Mouse (Mus musculus) small intestine, adult 2 months (tissue): ENCODE results near the gene St8sia1. TPM values are rescaled to one million over a fixed set of nuclear protein-coding genes. Genes with fewer than 3 reads are reported as not detected.

Experiments used
- H3K27ac ChIP-seq: fragments of 200-500 bp; 2 replicates; pipeline ENCODE4 v1.5.1; 2012; ENCODE audit warnings: low read depth, low read length, control low read depth, inconsistent platforms; ENCODE audit not compliant: insufficient read depth
- H3K27me3 ChIP-seq: fragments of 200-500 bp; 2 replicates; pipeline ENCODE4 v1.6.1; 2012; ENCODE audit warnings: mild to moderate bottlenecking, moderate library complexity, low read length, inconsistent platforms; ENCODE audit not compliant: control insufficient read depth, insufficient read depth
- H3K36me3 ChIP-seq: fragments of 200-500 bp; 2 replicates; pipeline ENCODE4 v1.6.1; 2012; ENCODE audit warnings: mild to moderate bottlenecking, low read length, control low read depth, inconsistent platforms; ENCODE audit not compliant: control insufficient read depth, insufficient read depth
- H3K4me1 ChIP-seq: fragments of 200-500 bp; 2 replicates; pipeline ENCODE4 v1.6.1; 2012; ENCODE audit warnings: low read length, inconsistent platforms, mixed read lengths; ENCODE audit not compliant: control insufficient read depth, insufficient read depth, insufficient read length
- H3K4me3 ChIP-seq: fragments of 200-500 bp; 2 replicates; pipeline ENCODE4 v1.5.1; 2012; ENCODE audit warnings: low read depth, mild to moderate bottlenecking, control low read depth, inconsistent platforms, low read length, moderate library complexity
- CTCF ChIP-seq: fragments of 200-500 bp; IDR thresholded peaks from 2 replicates; pipeline ENCODE4 v1.5.1; 2012; ENCODE audit warnings: low read depth, mild to moderate bottlenecking, control low read depth, inconsistent platforms, low read length, moderate library complexity, mixed read lengths; ENCODE audit not compliant: insufficient replicate concordance, insufficient read length; ENCODE audit errors: extremely low read depth
- POLR2A ChIP-seq: fragments of 200-500 bp; IDR thresholded peaks from 2 replicates; pipeline ENCODE4 v1.6.1; 2012; ENCODE audit warnings: low read depth, mild to moderate bottlenecking, control low read depth, inconsistent platforms, low read length, moderate library complexity
- WGBS: fragments of 180-500 bp; shearing (Covaris S2); methylation state at CpG from one replicate; pipeline ENCODE4 v1.1.7; 2018; 5-methylcytosine and 5-hydroxymethylcytosine counted together
- polyA plus RNA-seq: library from polyadenylated mRNA; depleted of rRNA; stranded (reverse); fragments of >200 nt; gene quantifications from 2 replicates; pipeline ENCODE4 v1.2.3, GENCODE M21; 2012

Gene St8sia1
- polyA plus RNA-seq, 1 experiment = 0.19 TPM

DNA sequence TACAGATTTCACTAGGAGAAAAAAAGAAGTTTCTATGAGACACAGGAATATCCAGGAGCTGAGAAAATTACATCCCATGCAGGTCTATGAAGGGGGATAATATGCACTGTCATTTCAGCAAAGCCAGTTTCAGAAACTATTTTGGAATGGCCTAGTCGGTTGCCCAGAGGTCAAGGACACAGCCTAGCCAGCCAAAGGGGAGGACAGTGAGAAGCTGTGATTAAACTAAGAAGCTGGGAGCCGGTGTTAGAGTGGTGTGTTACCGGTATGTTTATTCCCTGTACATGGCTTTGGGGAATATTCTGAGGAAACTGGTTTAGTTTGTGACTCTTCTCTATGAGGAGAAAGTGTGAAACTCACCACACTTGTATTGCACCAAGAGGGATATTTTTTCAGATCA lies 68.9 kb downstream of the St8sia1 start:
- Histone ChIP-seq H3K36me3 (no peaks in the 10 kb centered on the region), H3K4me3 (no peak overlapping the region), H3K27ac (no peak overlapping the region), H3K4me1 (no peaks in the 10 kb centered on the region), H3K27me3 (no peaks in the 10 kb centered on the region)
- WGBS = 76% methylated on average over 3 of the region's 3 CpGs
- TF ChIP-seq CTCF = no peak
- TF ChIP-seq POLR2A = no peak

DNA sequence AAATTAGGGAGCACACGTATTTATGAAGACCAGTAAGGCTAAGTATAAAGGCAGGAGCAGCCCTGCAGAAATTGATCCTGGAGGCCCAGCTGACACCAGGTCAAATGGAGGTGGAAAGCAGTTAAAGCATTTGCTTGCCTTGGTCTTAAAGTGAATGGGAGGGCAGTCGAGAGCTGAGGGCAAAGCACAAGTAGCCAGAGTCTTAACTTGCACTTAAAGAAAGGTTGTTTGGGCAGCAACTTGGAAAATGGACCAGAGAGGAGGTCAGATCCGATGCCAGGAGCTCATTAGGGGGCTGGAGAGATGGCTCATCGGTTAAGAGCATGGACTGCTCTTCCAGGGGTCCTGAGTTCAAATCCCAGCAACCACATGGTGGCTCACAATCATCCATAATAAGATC lies 70.5 kb downstream of the St8sia1 start:
- no peaks in the 10 kb centered on the region for H3K36me3 ChIP-seq
- 68% methylated on average over 4 of the region's 4 CpGs for WGBS

DNA sequence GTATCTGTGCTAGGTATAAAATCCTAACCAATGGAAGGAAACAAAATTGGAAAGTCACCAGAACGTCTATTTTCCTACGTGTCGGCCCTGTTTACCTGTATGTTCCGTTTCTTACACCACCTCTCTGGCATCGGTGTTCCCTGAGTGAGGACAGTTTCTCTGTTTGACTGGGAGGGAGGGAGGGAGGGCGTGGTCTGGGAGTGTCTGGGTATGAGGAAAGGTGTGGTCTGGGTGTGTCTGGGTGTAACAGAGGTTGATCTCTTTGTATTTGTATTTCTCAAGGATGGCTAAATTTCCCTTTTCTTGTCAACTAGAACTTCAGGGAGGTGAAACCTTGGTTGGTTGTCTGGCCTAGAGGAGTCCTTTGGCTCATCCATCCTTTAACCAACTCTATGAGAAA lies 73.9 kb downstream of the St8sia1 start:
- H3K4me3 ChIP-seq = no peak overlapping the region
- WGBS = 81% methylated on average over 6 of the region's 6 CpGs
- 0 out of 2 replicates have a peak, but pooled peaks cover 2% of the 10 kb centered on the region for H3K4me1 ChIP-seq
- TF ChIP-seq POLR2A (no peak), CTCF (no peak)
- no peaks in the 10 kb centered on the region for H3K36me3 ChIP-seq
- no peaks in the 10 kb centered on the region for H3K27me3 ChIP-seq
- no peak overlapping the region for H3K27ac ChIP-seq

More for the DNA sequence above, 70.5 kb downstream of the St8sia1 start:
- Histone ChIP-seq H3K27ac (no peak overlapping the region), H3K4me3 (no peak overlapping the region), H3K4me1 (0 out of 2 replicates have a peak, but pooled peaks cover 2% of the 10 kb centered on the region), H3K27me3 (no peaks in the 10 kb centered on the region)
- no peak for TF ChIP-seq POLR2A
- TF ChIP-seq CTCF = no peak

DNA sequence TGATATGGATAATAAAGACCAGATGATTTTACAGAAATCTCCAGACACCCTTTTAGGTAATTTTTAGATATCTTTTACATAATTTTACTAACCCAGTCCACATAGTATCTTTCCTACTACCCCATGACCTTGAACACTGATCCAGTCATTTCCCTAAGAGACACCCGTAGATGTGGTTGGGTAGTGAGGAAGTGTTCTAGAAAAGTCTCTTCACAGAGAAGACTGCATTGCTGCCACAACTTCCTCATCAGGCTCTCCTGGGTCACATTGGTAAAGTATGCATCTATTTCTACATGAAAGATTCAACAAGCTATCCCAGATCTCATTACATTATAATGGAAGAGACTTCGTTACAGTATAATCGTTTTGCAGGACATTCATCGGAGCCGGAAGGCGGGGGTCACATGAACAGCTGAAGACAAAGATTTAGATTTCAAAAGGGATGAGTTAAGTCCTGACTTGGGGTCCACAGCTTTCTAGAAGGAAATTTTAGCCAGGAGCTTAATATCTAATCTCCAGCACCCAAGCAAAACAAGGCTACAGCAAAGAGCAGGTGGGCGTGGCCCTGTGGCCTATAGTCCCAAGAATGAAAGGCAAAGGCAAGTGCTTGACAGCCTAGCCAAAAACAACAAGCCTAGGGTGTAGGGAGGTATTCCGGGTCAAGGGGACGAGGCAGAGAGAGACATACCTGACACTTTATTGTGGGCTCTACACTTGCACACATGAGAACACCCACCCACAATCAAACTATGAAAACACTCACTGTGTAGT lies 75.1 kb downstream of the St8sia1 start:
- Histone ChIP-seq H3K4me1 (0 out of 2 replicates have a peak, but pooled peaks cover 2% of the 10 kb centered on the region), H3K36me3 (no peaks in the 10 kb centered on the region), H3K27me3 (no peaks in the 10 kb centered on the region), H3K27ac (no peak overlapping the region), H3K4me3 (no peak overlapping the region)
- TF ChIP-seq POLR2A = no peak
- TF ChIP-seq CTCF = no peak
- 87% methylated on average over 9 of the region's 9 CpGs for WGBS

GRCm38 (mm10) chr6:142888346-142888745 lies 75.9 kb downstream of the St8sia1 start:
- Histone ChIP-seq H3K4me1 (0 out of 2 replicates have a peak, but pooled peaks cover 2% of the 10 kb centered on the region), H3K36me3 (no peaks in the 10 kb centered on the region), H3K4me3 (no peak overlapping the region), H3K27ac (no peak overlapping the region), H3K27me3 (no peaks in the 10 kb centered on the region)
- 83% methylated on average over 6 of the region's 6 CpGs for WGBS
- no peak for TF ChIP-seq POLR2A
- no peak for TF ChIP-seq CTCF

GRCm38 (mm10) chr6:142887375-142887774 lies 76.9 kb downstream of the St8sia1 start:
- H3K36me3 ChIP-seq = no peaks in the 10 kb centered on the region
- 60% methylated on average over 1 of the region's 1 CpGs for WGBS
- H3K4me1 ChIP-seq = 0 out of 2 replicates have a peak, but pooled peaks cover 2% of the 10 kb centered on the region
- no peaks in the 10 kb centered on the region for H3K27me3 ChIP-seq
- no peak overlapping the region for H3K27ac ChIP-seq
- TF ChIP-seq POLR2A (no peak), CTCF (no peak)
- H3K4me3 ChIP-seq = no peak overlapping the region

- H3K36me3 ChIP-seq = no peaks in the 10 kb centered on the region
- TF ChIP-seq CTCF (no peak), POLR2A (no peak)
- no peaks in the 10 kb centered on the region for H3K27me3 ChIP-seq
- 80% methylated on average over 11 of the region's 11 CpGs for WGBS
- H3K4me3 ChIP-seq = no peak overlapping the region
- 0 out of 2 replicates have a peak, but pooled peaks cover 2% of the 10 kb centered on the region for H3K4me1 ChIP-seq
- no peak overlapping the region for H3K27ac ChIP-seq
Measured at GRCm38 (mm10) chr6:142885364-142886154, 78.7 kb downstream of the St8sia1 start.
